ENCODE assay signal across 8 mouse cellular contexts in the genomic region with DNA sequence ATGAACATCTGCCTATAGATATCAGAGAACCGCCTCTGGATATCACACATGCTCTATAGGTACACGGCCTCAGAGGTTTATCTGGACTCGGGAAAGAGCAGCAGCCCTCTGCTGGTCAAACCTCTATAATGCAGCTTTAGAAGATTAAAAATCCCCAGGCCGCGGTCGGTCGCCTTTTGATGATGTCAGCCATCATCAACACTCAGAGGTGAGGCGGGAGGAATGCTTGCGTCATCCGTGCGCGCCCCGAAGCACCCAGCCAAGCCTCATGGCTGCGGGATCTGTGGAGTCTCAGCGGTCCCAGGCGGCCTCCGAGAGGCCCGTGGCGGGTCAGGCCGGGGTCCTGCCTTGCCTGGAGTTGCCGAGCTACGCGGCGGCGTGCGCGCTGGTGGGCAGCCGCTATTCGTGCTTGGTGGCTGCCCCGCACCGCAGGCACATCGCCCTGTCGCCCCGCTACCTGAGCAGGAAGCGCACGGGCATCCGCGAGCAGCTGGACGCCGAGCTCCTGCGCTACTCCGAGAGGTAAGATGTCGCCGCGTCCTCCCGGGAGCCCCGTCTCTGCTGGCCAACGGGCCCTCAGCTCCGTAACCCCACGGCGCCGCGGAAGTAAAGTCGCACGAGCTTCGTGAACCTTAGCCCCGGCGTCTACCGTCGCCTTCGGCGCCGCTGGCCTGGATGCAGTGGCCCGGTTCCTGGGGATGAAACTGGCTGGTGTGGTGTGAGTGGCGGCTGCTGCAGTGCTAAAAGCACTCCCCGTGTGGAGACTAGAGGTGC. TPM values are rescaled to one million over a fixed set of nuclear protein-coding genes. Genes with fewer than 3 reads are reported as not detected.
A peak's percentile ranks its signal among the peaks of the same experiment; 100 is the strongest.
DNase-seq lines count a peak whose midpoint lies in the region; ATAC-seq lines count a peak whose summit lies in the region.

Twistnb (plus strand) TSS at position 249 of the 774 bp plus-strand sequence.

- intact Hi-C loops in gastrocnemius, postnatal 14 days (cut with DNase I; ENCODE audit: low total_unique reads) = loop anchor here (5.0 kb wide), 1 partner anchor 37 kb away; the partner anchor contains the start of gene Efcab10
- intact Hi-C loops in left cerebral cortex, postnatal 10 days (cut with DNase I) = no loop called here

- peak; percentile 87 for ATAC-seq in inflammation-experienced regulatory T-cells, adult 6 months
- ATAC-seq in megakaryocyte-erythroid progenitor cell, adult 5-6 weeks (replicated peaks; ENCODE audit: low FRiP score, low TSS enrichment, poor library complexity, severe bottlenecking) = peak; percentile 82

- DNase-seq in adrenal gland, adult (ENCODE audit: inconsistent age in 2 of 2, low spot score in 1 of 2) = peak; percentile 95 to 99
- peak; percentile 99 for DNase-seq in embryo, embryonic 10.5 days (ENCODE audit: low spot score)
- peak; percentile 97 for DNase-seq in gastrocnemius, postnatal 14 days
- DNase-seq in left cerebral cortex, postnatal 10 days (ENCODE audit: extremely low spot score in 1 of 2, low spot score in 2 of 2) = peak; percentile 98
- DNase-seq in right cerebral cortex, postnatal 25 days = peak; percentile 97
- DNase-seq in urinary bladder, postnatal 4 days (ENCODE audit: low spot score in 2 of 2) = peak; percentile 90 to 98

RNA-seq across cellular contexts. Expression of gene Twistnb, which starts in this region (rescaled TPM):
- 1 to 10 TPM; 7.1 to 9.8 TPM for total RNA-seq in gastrocnemius, postnatal 14 days (2021)
- polyA plus RNA-seq in inflammation-experienced regulatory T-cells, adult 6 months (2017; shearing (Covaris generic)) = 10 to 100 TPM; 21.6 to 52.2 (median 43.3) TPM
- total RNA-seq in left cerebral cortex, postnatal 10 days (2021) = 10 to 100 TPM; 10.8 to 12.4 TPM
- total RNA-seq in megakaryocyte-erythroid progenitor cell, adult 5-6 weeks (2014; fragmentation: Nextera tagmentation) = 35.5 and 39.4 TPM in 2 replicates
- 82.0 and 113 TPM in 2 replicates for total RNA-seq in megakaryocyte-erythroid progenitor cell, adult 5-6 weeks (2017)

Comparison
In these comparisons a context has a peak if more than half of its experiments do, and no peak if none do; other contexts are left out.
1. Peak in every context shown above with its lines: DNase-seq and ATAC-seq.